Mouse (Mus musculus) kidney, adult 10 weeks (tissue): ENCODE measurements around the gene Eid2b. TPM values are rescaled to one million over a fixed set of nuclear protein-coding genes. Genes with fewer than 3 reads are reported as not detected.

Source experiments
- polyA plus RNA-seq: library from polyadenylated mRNA; stranded (reverse); fragments of 350-450 nt; fragmentation: Illumina TruSeq; extraction: RNeasy Lipid Tissue Mini Kit (QIAGEN cat#74804); gene quantifications from one replicate; pipeline ENCODE4 v1.2.3, GENCODE M21; 2014; ENCODE audit warnings: low read depth, low replicate concordance

Gene Eid2b
- polyA plus RNA-seq: 15.5 TPM

DNA sequence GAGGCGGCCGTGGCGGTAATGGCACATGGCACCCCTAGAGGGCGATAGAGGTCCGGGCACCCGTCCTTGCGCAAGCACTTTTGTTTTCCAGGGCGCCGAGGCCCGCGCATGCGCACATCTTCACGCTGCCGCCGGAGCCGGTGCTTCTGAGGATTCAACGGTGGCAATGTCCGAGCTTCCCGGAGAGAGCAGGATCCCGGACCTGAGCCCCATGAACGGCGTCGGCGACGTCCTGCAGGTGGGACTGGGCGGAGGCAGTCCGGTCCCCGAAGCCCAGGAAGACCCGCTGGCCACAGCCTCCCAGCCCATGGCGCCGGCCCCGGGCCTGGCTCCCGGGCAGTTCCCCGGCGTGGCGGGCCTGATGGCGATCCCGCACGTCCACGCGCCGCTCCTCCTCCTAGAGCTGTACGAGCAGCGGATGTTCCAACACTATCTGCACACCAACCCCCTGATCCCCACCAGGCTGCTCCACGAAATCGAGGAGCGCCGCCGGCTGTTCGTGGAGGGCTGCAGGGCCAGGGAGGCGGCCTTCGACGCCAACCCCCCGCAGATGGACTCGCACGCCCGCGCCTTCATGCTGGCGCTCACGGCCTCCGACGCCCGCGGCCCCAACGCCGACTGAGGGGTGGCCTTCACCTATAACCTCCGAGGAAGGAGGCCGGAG is at the start of gene Eid2b:
Gene Eid2b, plus strand, starts transcription at position 125 of the 664 bp plus-strand sequence.

GRCm38 (mm10) chr7:28267129-28268041 is 10.2 kb upstream of the Eid2b start, which contains the start of gene Eid2:
Gene Eid2 (plus strand): TSS chr7:28267881.

GRCm38 (mm10) chr7:28290638-28291590 is 13.4 kb downstream of the Eid2b start, which contains the start of gene Selenov:
Gene Selenov (minus strand): TSS chr7:28291186.

DNA sequence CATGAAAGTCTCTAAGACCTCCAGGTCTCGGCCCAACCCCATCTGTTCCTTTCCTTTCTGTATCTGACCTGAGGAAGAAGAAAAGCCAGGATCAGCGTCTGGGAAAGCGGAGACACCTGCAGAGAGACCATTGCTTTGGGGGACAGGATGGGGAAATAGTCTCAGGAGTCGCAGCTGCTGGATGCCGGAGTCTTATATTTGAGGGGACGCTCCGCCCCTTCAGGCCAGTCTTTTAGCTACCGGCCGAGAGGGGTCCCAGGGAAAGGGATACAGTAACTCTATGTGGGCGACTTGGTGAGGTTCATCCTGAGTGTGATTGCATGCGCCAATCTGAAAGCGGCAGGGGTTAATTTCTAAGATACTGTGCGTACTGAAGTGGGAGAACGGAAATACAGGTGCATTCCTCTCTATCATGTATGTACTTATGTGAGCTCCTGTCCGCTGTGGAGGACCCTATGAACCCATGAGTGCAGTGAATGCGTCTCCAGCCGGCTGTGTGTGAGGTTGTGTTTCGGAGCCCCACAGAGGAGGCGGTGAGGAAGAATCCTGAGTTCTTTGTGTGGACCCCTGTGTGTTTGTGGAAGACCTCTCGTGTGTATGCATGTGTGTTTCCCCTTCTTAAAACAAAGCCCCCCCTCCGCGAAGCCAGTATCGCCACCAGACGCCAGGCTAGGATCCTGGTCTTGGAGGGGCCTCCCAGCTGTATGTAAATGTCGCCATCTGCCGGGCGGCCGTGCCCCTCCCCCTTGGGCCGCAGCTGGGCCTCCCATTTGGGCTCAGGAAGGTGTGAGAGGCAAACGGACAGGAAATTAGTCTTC is 24.3 kb downstream of the Eid2b start, which contains the start of gene Dll3:
Gene Dll3, minus strand, starts transcription at position 623 of the 818 bp plus-strand sequence.

DNA sequence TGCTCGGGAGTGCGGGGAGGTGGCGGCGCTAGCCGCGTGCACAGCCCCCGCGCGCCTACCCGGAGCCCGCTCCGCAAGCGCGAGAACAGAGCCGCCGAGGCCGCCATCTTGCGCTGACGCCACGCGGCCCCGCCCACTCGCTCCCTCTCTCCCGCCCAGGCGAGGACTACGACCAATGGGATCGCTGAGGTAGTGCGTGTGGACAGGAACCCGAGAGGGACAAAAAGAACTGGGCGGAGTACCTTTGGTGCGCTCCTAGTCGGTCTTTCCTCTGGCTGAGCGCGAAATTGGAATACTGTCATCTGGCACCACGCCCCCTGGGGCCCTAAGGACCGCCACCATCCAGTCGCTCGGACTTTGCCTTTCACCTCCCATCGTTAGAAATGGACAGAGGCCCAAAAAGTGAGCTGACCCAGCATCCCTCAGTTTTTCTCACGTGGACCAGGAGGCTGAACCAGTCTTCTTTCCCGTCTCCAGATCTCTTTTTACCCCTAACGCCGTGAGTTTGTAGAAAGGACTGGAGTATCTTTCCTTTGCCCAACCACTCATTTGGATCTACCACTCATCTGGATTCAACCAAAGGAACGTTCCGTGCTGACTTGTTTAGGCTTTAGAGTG is 34.5 kb downstream of the Eid2b start, which contains the start of gene Timm50:
Gene Timm50, minus strand, starts transcription at position 147 of the 618 bp plus-strand sequence.

Other genes with a start within 250 kb of the Eid2b start
- gene Psmc4, start 227.6 kb upstream of the Eid2b start, polyA plus RNA-seq: 35.8 TPM
- not detected for gene Fcgbp, start 206.5 kb upstream of the Eid2b start, polyA plus RNA-seq
- not detected for gene 9530053A07Rik, start 148.3 kb upstream of the Eid2b start, polyA plus RNA-seq
- gene Fbl, start 108.0 kb upstream of the Eid2b start, polyA plus RNA-seq: 8.0 TPM
- 0.36 TPM for gene Dyrk1b, start 98.3 kb upstream of the Eid2b start, polyA plus RNA-seq
- gene Eid2, start 9.9 kb upstream of the Eid2b start, polyA plus RNA-seq: 8.1 TPM
- gene Selenov, start 13.4 kb downstream of the Eid2b start, polyA plus RNA-seq: not detected
- not detected for gene Dll3, start 24.5 kb downstream of the Eid2b start, polyA plus RNA-seq
- 9.1 TPM for gene Timm50, start 34.3 kb downstream of the Eid2b start, polyA plus RNA-seq
- 21.8 TPM for gene Supt5, start 61.0 kb downstream of the Eid2b start, polyA plus RNA-seq
- gene Rps16, start 72.9 kb downstream of the Eid2b start, polyA plus RNA-seq: 90.5 TPM
- 0.69 TPM for gene Plekhg2, start 94.9 kb downstream of the Eid2b start, polyA plus RNA-seq
- gene Zfp36, start 102.5 kb downstream of the Eid2b start, polyA plus RNA-seq: 31.6 TPM
- gene Med29, start 115.0 kb downstream of the Eid2b start, polyA plus RNA-seq: 1.8 TPM
- gene Paf1, start 115.2 kb downstream of the Eid2b start, polyA plus RNA-seq: 45.1 TPM
- gene Gmfg, start 159.7 kb downstream of the Eid2b start, polyA plus RNA-seq: 5.2 TPM
- gene Lrfn1, start 174.2 kb downstream of the Eid2b start, polyA plus RNA-seq: 0.12 TPM
- gene Ifnl2, start 232.7 kb downstream of the Eid2b start, polyA plus RNA-seq: not detected
- not detected for gene Ifnl3, start 245.1 kb downstream of the Eid2b start, polyA plus RNA-seq